Mouse (Mus musculus) layer of hippocampus, postnatal 14 days (tissue): ENCODE measurements at regions not wholly inside any gene's neighbourhood (a gene's known extent, or its start where the extent isn't known, plus 50 kb on each side); places are given as distances from the start of the nearest gene placed in this dataset.

Experiments used
- DNase-seq, 2 experiments: peaks; one replicate each; pipeline ENCODE4 v3.0.0; 2021 to 2022; ENCODE audit warnings: low spot score in 2 of 2, mixed read lengths in 1 of 2

GRCm38 (mm10) chr15:28823526-28823925 is 620.0 kb downstream of the Dnah5 start:
- no peak for DNase-seq

DNA sequence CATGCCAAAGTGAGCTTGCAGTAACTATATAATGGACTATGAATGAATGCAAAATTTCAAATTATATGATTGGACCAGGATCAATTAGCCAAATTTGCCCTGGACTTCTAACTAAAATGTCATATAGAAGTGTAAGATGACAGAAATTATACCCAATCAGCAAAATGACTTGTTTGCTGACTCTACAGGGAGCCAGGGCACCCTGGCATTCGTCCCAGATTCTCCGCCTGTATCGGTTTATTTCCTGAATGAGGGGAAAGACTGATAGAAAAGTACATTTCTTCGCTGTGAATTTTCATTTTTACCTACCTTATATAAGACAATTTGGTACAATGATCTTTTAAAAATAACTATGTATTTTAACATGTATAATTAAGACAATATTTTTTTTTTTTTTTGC is 631.3 kb downstream of the Dnah5 start:
- no peak for DNase-seq

DNA sequence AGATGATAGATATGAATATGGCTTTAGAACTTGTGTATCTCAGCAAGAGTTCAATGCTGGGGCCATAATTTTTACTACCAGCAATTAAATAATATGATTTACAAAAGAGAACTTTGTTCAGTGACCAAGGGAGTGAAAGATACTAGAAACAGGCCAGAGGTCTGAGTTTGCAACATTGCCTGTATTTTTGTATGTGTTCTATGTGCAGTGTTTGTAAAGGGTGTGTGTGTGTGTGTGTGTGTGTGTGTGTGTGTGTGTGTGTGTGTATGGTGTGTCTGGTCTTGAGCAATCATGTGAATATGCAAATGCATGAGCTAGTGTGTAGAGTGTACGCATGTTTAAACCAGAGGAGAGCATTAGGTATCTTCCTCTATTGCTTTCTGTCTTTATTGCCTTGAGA is 636.8 kb downstream of the Dnah5 start:
- DNase-seq, result no peak

DNA sequence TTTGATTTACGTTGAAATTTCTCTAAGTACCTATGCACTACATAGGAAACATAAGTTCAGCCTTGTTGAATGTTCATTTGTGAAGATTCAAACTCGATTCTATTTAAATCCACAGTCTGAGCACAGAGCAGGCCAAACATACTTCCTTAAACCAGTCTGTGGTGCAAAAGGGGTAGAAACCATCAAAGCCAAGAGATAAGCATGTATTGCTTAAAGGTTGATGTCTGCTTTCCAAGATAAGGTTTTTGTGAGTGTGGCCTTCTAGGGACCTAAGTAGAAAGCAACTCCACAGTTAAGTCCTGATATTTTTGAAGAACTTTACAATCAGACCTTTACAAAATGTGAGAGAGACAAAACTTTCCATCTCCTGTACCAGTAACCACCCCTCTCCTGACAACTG is 652.9 kb downstream of the Dnah5 start:
- DNase-seq, result no peak

DNA sequence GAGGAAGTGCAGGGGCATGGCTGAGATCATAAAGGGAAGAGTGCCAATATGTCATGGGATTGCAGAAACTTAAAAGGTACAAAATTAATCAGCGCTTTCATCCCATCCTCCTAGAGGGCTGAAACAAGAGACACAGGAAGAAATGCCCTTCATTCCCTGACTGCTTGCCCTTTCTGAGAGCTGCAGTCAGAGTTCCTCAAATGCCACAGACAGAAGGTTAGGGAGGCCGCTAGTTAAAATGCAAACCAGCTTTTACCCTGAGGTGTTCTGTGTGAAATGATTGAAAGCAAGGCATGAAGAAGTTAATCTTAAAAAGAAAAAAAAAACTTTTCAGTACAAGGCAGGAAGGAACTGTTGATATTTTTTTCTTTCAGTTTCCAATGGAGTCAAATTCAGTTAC is 654.6 kb downstream of the Dnah5 start:
- DNase-seq, result no peak

- no peak for DNase-seq
Measured at GRCm38 (mm10) chr15:28864101-28864500, 660.5 kb downstream of the Dnah5 start.

DNA sequence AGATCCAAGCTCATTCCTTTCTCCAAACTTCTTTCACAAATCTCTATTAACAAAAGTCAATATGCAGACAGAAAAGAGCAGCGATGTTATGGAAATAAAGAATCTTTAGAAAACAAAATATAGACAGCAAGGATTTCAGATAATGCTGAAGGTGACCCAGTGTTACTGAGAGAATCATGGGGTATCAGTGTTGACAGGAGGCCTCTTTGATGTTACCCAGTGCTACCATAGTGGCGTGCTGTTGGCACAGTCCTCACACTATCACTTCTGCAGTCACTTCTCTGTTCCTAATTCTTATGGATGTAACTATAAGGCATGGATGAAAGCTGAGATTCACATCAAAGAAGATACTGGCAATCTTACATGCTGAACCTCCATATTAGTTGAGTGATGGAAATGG is 661.4 kb downstream of the Dnah5 start:
- DNase-seq, result no peak

DNA sequence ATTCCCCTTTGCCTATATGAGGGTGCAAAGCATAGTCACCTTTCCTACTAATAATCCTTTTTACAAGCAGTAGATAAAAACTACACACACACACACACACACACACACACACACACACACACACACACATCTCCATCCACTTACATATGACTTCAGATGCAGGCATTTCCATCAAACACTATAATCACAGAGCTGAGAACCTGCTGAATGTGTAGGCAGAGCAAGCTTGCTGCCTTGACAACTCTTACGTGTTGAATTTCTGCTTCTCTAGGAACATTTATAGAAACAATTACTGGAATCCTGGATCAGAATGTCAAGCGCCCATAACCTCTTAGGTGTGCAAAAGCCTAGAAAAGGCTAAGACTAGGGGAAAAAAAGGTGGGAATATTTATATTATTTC is 669.4 kb downstream of the Dnah5 start:
- DNase-seq, result peak in 1 of 2 experiments; percentile 1

GRCm38 (mm10) chr15:28896248-28896808 is 692.8 kb downstream of the Dnah5 start:
- DNase-seq, result no peak

GRCm38 (mm10) chr15:28922437-28922836 is 718.9 kb downstream of the Dnah5 start:
- DNase-seq, result no peak

- no peak for DNase-seq
Measured at GRCm38 (mm10) chr15:28948245-28948644, 744.7 kb downstream of the Dnah5 start.
